Mouse (Mus musculus) C2C12 (cell line): ENCODE data around the gene Fanci. TPM values are rescaled to one million over a fixed set of nuclear protein-coding genes. Genes with fewer than 3 reads are reported as not detected.

ENCODE experiments used
- H3K27me3 ChIP-seq: one replicate; pipeline ENCODE4 v1.6.1; 2011; ENCODE audit not compliant: control insufficient read depth, insufficient read depth, insufficient read length
- H3K36me3 ChIP-seq: one replicate; pipeline ENCODE4 v1.6.1; 2011; ENCODE audit not compliant: control insufficient read depth, insufficient read depth
- H3K4me3 ChIP-seq: one replicate; pipeline ENCODE4 v1.5.1; 2011; ENCODE audit warnings: mild to moderate bottlenecking, control low read depth; ENCODE audit not compliant: poor library complexity, insufficient read depth, severe bottlenecking
- H3K79me2 ChIP-seq: one replicate; pipeline ENCODE4 v1.6.1; 2011; ENCODE audit not compliant: control insufficient read depth, insufficient read depth
- H3K79me3 ChIP-seq: one replicate; pipeline ENCODE4 v1.6.1; 2011; ENCODE audit warnings: low read depth, control low read depth
- H3ac ChIP-seq: one replicate; pipeline ENCODE3; 2011; ENCODE audit warnings: low read depth; ENCODE audit not compliant: control insufficient read depth, insufficient read length
- CEBPB ChIP-seq: IDR thresholded peaks from one replicate; pipeline ENCODE4 v1.6.1; 2011; ENCODE audit warnings: low read depth, mild to moderate bottlenecking, control low read depth, moderate library complexity
- CTCF ChIP-seq: IDR thresholded peaks from one replicate; pipeline ENCODE4 v1.5.1; 2011; ENCODE audit not compliant: control insufficient read depth, insufficient read depth, insufficient read length
- FOSL1 ChIP-seq: IDR thresholded peaks from one replicate; pipeline ENCODE4 v1.8.0; 2011; ENCODE audit warnings: mild to moderate bottlenecking, low read length; ENCODE audit not compliant: poor library complexity, insufficient read depth, severe bottlenecking
- MAX ChIP-seq: IDR thresholded peaks from one replicate; pipeline ENCODE4 v1.6.1; 2011; ENCODE audit warnings: mild to moderate bottlenecking, control low read depth
- MYOD1 ChIP-seq: IDR thresholded peaks from one replicate; pipeline ENCODE4 v1.6.1; 2011; ENCODE audit warnings: low read depth; ENCODE audit not compliant: control insufficient read depth, insufficient read length
- MYOG ChIP-seq: IDR thresholded peaks from one replicate; pipeline ENCODE4 v1.6.1; 2011; ENCODE audit not compliant: control insufficient read depth, insufficient read length; ENCODE audit errors: extremely low read depth
- USF1 ChIP-seq: IDR thresholded peaks from one replicate; pipeline ENCODE4 v1.6.1; 2011; ENCODE audit warnings: low read depth, mild to moderate bottlenecking, control low read depth, moderate library complexity
- polyA plus RNA-seq: library from polyadenylated mRNA; unstranded; fragments of >200 nt; fragmentation: generic; extraction: Trizol; gene quantifications from one replicate; pipeline ENCODE4 v1.2.1, GENCODE M21; 2012; ENCODE audit warnings: missing spikeins

The Fanci gene
- polyA plus RNA-seq, 1 experiment: 4.3 TPM

GRCm38 (mm10) chr7:79425804-79426203, 34.1 kb downstream of the Fanci start:
- H3ac ChIP-seq: no peak overlapping the region
- H3K36me3 ChIP-seq: no peaks in the 10 kb centered on the region
- H3K27me3 ChIP-seq: no peaks in the 10 kb centered on the region
- H3K79me2 ChIP-seq: no peaks in the 10 kb centered on the region
- TF ChIP-seq FOSL1 (no peak), CTCF (no peak), MAX (no peak), MYOD1 (no peak), CEBPB (no peak), USF1 (no peak), MYOG (no peak)
- H3K79me3 ChIP-seq: no peaks in the 10 kb centered on the region
- no peak overlapping the region for H3K4me3 ChIP-seq

DNA sequence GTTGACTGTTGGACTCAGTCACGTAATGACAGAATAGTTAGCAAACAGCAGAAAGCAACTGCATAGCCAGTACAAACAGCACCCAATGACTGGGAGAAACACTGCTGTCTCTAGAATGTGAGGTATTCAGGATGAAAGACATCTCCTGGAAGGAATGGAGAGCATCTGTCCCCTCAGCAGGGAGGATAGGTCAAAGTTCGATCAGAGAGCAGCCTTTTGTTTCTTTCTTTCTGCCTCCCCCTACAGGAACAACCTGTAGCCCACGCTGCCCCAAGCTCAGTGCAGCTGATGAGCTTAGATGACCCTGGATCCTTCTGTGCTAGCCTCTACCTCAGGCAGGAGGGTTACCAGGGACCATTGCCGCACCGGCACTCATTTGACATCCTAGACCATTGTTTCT, 36.5 kb downstream of the Fanci start:
- Histone ChIP-seq H3K27me3 (no peaks in the 10 kb centered on the region), H3K4me3 (no peak overlapping the region), H3K36me3 (no peaks in the 10 kb centered on the region), H3K79me3 (no peaks in the 10 kb centered on the region), H3K79me2 (no peaks in the 10 kb centered on the region), H3ac (no peak overlapping the region)
- no peak for TF ChIP-seq MYOG
- TF ChIP-seq CEBPB: no peak
- no peak for TF ChIP-seq MAX
- TF ChIP-seq FOSL1: no peak
- no peak for TF ChIP-seq USF1
- no peak for TF ChIP-seq MYOD1
- no peak for TF ChIP-seq CTCF

- TF ChIP-seq USF1 (no peak), CTCF (no peak), MYOD1 (no peak), MAX (no peak), CEBPB (no peak), FOSL1 (no peak), MYOG (no peak)
Measured at GRCm38 (mm10) chr7:79440035-79440434, 48.3 kb downstream of the Fanci start.

GRCm38 (mm10) chr7:79447048-79447447, 55.3 kb downstream of the Fanci start:
- H3K36me3 ChIP-seq: peaks cover 61% of the 10 kb centered on the region
- H3K79me3 ChIP-seq: no peaks in the 10 kb centered on the region
- no peaks in the 10 kb centered on the region for H3K27me3 ChIP-seq
- TF ChIP-seq FOSL1 (no peak), CTCF (no peak), USF1 (no peak), MYOG (no peak), CEBPB (no peak), MYOD1 (no peak), MAX (no peak)
- H3K4me3 ChIP-seq: no peak overlapping the region
- H3K79me2 ChIP-seq: no peaks in the 10 kb centered on the region
- H3ac ChIP-seq: no peak overlapping the region

More at GRCm38 (mm10) chr7:79440035-79440434, 48.3 kb downstream of the Fanci start:
- H3ac ChIP-seq: no peak overlapping the region
- no peak overlapping the region for H3K4me3 ChIP-seq
- no peaks in the 10 kb centered on the region for H3K27me3 ChIP-seq
- peaks cover 30% of the 10 kb centered on the region for H3K36me3 ChIP-seq
- no peaks in the 10 kb centered on the region for H3K79me3 ChIP-seq
- H3K79me2 ChIP-seq: no peaks in the 10 kb centered on the region

DNA sequence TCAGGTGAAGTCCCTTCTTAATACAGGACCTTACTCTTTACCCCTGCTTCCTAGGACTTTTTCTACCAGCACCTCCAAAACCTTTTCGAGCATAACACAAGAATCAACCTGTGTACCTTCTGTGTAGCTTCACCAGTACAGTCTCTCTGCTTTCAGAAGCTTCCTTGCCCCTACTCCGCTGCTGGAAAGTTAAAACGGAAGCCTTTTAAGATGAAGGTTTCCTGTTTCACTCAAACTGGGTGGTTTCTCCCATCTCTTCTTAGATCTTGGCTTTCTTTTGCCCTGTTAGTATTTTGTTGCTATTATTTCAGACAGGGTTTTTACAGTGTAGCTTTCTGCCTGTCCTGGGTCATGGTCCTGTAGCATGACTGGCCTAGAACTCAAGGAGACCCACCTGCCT, 55.8 kb downstream of the Fanci start:
- Histone ChIP-seq H3K36me3 (peaks cover 64% of the 10 kb centered on the region), H3K79me2 (no peaks in the 10 kb centered on the region), H3ac (no peak overlapping the region), H3K4me3 (no peak overlapping the region), H3K27me3 (no peaks in the 10 kb centered on the region), H3K79me3 (no peaks in the 10 kb centered on the region)
- TF ChIP-seq USF1: no peak
- TF ChIP-seq CTCF: no peak
- TF ChIP-seq MYOD1: no peak
- TF ChIP-seq FOSL1: no peak
- TF ChIP-seq CEBPB: no peak
- no peak for TF ChIP-seq MAX
- TF ChIP-seq MYOG: no peak

GRCm38 (mm10) chr7:79461721-79462120, 70.0 kb downstream of the Fanci start:
- Histone ChIP-seq H3K36me3 (peaks cover 61% of the 10 kb centered on the region), H3ac (no peak overlapping the region), H3K27me3 (no peaks in the 10 kb centered on the region), H3K79me2 (peaks cover 28% of the 10 kb centered on the region), H3K4me3 (no peak overlapping the region), H3K79me3 (peaks cover 18% of the 10 kb centered on the region)
- no peak for TF ChIP-seq MYOD1
- no peak for TF ChIP-seq CTCF
- TF ChIP-seq USF1: no peak
- TF ChIP-seq MAX: no peak
- no peak for TF ChIP-seq MYOG
- no peak for TF ChIP-seq FOSL1
- no peak for TF ChIP-seq CEBPB
